Mouse (Mus musculus) CH12.LX (cell line): ENCODE measurements around the gene Rtn4rl1. TPM values are rescaled to one million over a fixed set of nuclear protein-coding genes. Genes with fewer than 3 reads are reported as not detected.

Source experiments
- DNase-seq: peaks from one replicate; pipeline ENCODE4 v3.0.0-alpha.2; 2013; ENCODE audit errors: extremely low read depth
- H3K27ac ChIP-seq: 2 replicates; pipeline ENCODE4 v1.5.1; 2012; ENCODE audit warnings: low read depth, mild to moderate bottlenecking, control low read depth, moderate library complexity; ENCODE audit not compliant: insufficient read depth
- H3K27me3 ChIP-seq: replicated peaks from 2 replicates; pipeline ENCODE3; 2012; ENCODE audit warnings: inconsistent platforms
- H3K36me3 ChIP-seq, 2 experiments: replicated peaks in 1 of 2; 2 replicates each; pipeline versions ENCODE3 to v1.6.1; 2012; ENCODE audit warnings: inconsistent platforms in 1 of 2, low read length in 1 of 2, mild to moderate bottlenecking in 1 of 2, mixed read lengths in 1 of 2, moderate library complexity in 1 of 2; ENCODE audit not compliant: control insufficient read depth in 1 of 2, insufficient read depth in 1 of 2
- H3K4me1 ChIP-seq, 2 experiments: 2 replicates each; pipeline ENCODE4 v1.6.1; 2012; ENCODE audit warnings: inconsistent platforms in 1 of 2, moderate library complexity in 1 of 2; ENCODE audit not compliant: insufficient read depth in 2 of 2, control insufficient read depth in 1 of 2
- H3K4me2 ChIP-seq: 2 replicates; pipeline ENCODE4 v1.6.1; 2012; ENCODE audit warnings: low read depth, mild to moderate bottlenecking, control low read depth; ENCODE audit not compliant: poor library complexity, insufficient read depth, severe bottlenecking
- H3K4me3 ChIP-seq, 3 experiments: fragments of 150-350 bp in 1 of 3; sonication (generic) in 1 of 3; replicated peaks in 1 of 3; 2 replicates each; pipeline versions ENCODE3 to v1.5.1; 2011 to 2012; ENCODE audit warnings: low read depth in 2 of 3, low read length in 2 of 3, mild to moderate bottlenecking in 2 of 3, moderate library complexity in 2 of 3, control low read depth in 1 of 3, improper control_type of control experiment in 1 of 3, inconsistent platforms in 1 of 3, mixed read lengths in 1 of 3; ENCODE audit not compliant: poor library complexity in 1 of 3
- H3K79me2 ChIP-seq: replicated peaks from 2 replicates; pipeline ENCODE4 v1.6.1; 2012; ENCODE audit warnings: mild to moderate bottlenecking, moderate library complexity; ENCODE audit not compliant: control insufficient read depth, poor library complexity, insufficient read depth, severe bottlenecking; ENCODE audit errors: extremely low read depth
- H3K9ac ChIP-seq: 2 replicates; pipeline ENCODE4 v1.6.1; 2012; ENCODE audit warnings: low read depth, mild to moderate bottlenecking, control low read depth, moderate library complexity; ENCODE audit not compliant: insufficient read depth
- H3K9me3 ChIP-seq: replicated peaks from 2 replicates; pipeline ENCODE3; 2012; ENCODE audit warnings: low read length, inconsistent platforms, mixed read lengths
- BHLHE40 ChIP-seq: IDR thresholded peaks from 2 replicates; pipeline ENCODE4 v1.6.1; 2011; ENCODE audit warnings: mild to moderate bottlenecking, low read depth, low read length, improper control_type of control experiment
- CHD1 ChIP-seq: IDR thresholded peaks from 2 replicates; pipeline ENCODE4 v1.6.1; 2012; ENCODE audit warnings: low read depth, low read length, improper control_type of control experiment, inconsistent platforms
- CHD2 ChIP-seq: IDR thresholded peaks from 2 replicates; pipeline ENCODE4 v1.6.1; 2011; ENCODE audit warnings: low read length, improper control_type of control experiment
- CTCF ChIP-seq, 2 experiments: IDR thresholded peaks in 1 of 2; conservative IDR thresholded peaks in 1 of 2; 2 replicates each; pipeline ENCODE4 v1.5.1; 2011 to 2012; ENCODE audit warnings: low read depth in 2 of 2, low read length in 2 of 2, improper control_type of control experiment in 1 of 2, inconsistent platforms in 1 of 2, mild to moderate bottlenecking in 1 of 2, moderate library complexity in 1 of 2
- E2F4 ChIP-seq: IDR thresholded peaks from 2 replicates; pipeline ENCODE4 v1.6.1; 2011; ENCODE audit warnings: low read depth, low read length, improper control_type of control experiment; ENCODE audit not compliant: insufficient replicate concordance
- ELF1 ChIP-seq: IDR thresholded peaks from 2 replicates; pipeline ENCODE4 v1.6.1; 2014; ENCODE audit warnings: low read depth, mild to moderate bottlenecking, inconsistent platforms, low read length, improper control_type of control experiment
- EP300 ChIP-seq: IDR thresholded peaks from 2 replicates; pipeline ENCODE4 v1.6.1; 2011; ENCODE audit warnings: low read length, improper control_type of control experiment
- ETS1 ChIP-seq: conservative IDR thresholded peaks from 2 replicates; pipeline ENCODE4 v1.6.1; 2012; ENCODE audit warnings: low read depth, mild to moderate bottlenecking, inconsistent platforms, low read length, improper control_type of control experiment, moderate library complexity
- GABPA ChIP-seq: IDR thresholded peaks from 2 replicates; pipeline ENCODE4 v1.6.1; 2012; ENCODE audit warnings: low read depth, low read length, improper control_type of control experiment, inconsistent platforms; ENCODE audit not compliant: insufficient replicate concordance
- HCFC1 ChIP-seq: IDR thresholded peaks from 2 replicates; pipeline ENCODE4 v1.6.1; 2012; ENCODE audit warnings: low read depth, mild to moderate bottlenecking, inconsistent platforms, low read length, improper control_type of control experiment
- IRF4 ChIP-seq: IDR thresholded peaks from 2 replicates; pipeline ENCODE4 v1.6.1; 2014; ENCODE audit warnings: low read depth, mild to moderate bottlenecking, inconsistent platforms, low read length, improper control_type of control experiment
- KAT2A ChIP-seq: IDR thresholded peaks from 2 replicates; pipeline ENCODE4 v1.6.1; 2012; ENCODE audit warnings: low read length, improper control_type of control experiment, inconsistent platforms; ENCODE audit not compliant: insufficient replicate concordance
- MAFK ChIP-seq: IDR thresholded peaks from 2 replicates; pipeline ENCODE4 v1.6.1; 2011; ENCODE audit warnings: low read length, improper control_type of control experiment; ENCODE audit not compliant: insufficient replicate concordance
- MAZ ChIP-seq: IDR thresholded peaks from 2 replicates; pipeline ENCODE4 v1.6.1; 2012; ENCODE audit warnings: low read depth, mild to moderate bottlenecking, inconsistent platforms, low read length, improper control_type of control experiment, moderate library complexity
- MXI1 ChIP-seq: IDR thresholded peaks from 2 replicates; pipeline ENCODE4 v1.6.1; 2011; ENCODE audit warnings: mild to moderate bottlenecking, low read depth, low read length, improper control_type of control experiment
- MYC ChIP-seq: IDR thresholded peaks from 2 replicates; pipeline ENCODE4 v1.6.1; 2011; ENCODE audit warnings: low read depth, mild to moderate bottlenecking, improper control_type of control experiment, low read length
- PAX5 ChIP-seq: IDR thresholded peaks from 2 replicates; pipeline ENCODE4 v1.6.1; 2012; ENCODE audit warnings: low read length, inconsistent platforms, mixed read lengths
- POLR2A ChIP-seq: IDR thresholded peaks from 2 replicates; pipeline ENCODE4 v1.6.1; 2011; ENCODE audit warnings: low read depth, mild to moderate bottlenecking, improper control_type of control experiment, low read length
- RAD21 ChIP-seq: IDR thresholded peaks from 2 replicates; pipeline ENCODE4 v1.6.1; 2011; ENCODE audit warnings: low read depth, mild to moderate bottlenecking, low read length, improper control_type of control experiment, moderate library complexity
- RCOR1 ChIP-seq: conservative IDR thresholded peaks from 2 replicates; pipeline ENCODE4 v1.6.1; 2012; ENCODE audit warnings: low read depth, mild to moderate bottlenecking, inconsistent platforms, low read length, improper control_type of control experiment
- SIN3A ChIP-seq: IDR thresholded peaks from 2 replicates; pipeline ENCODE4 v1.6.1; 2012; ENCODE audit warnings: low read length, improper control_type of control experiment, inconsistent platforms
- SMC3 ChIP-seq: IDR thresholded peaks from 2 replicates; pipeline ENCODE4 v1.6.1; 2011; ENCODE audit warnings: low read depth, low read length, improper control_type of control experiment
- TCF12 ChIP-seq: IDR thresholded peaks from 2 replicates; pipeline ENCODE4 v1.6.1; 2014; ENCODE audit warnings: low read depth, mild to moderate bottlenecking, inconsistent platforms, low read length, improper control_type of control experiment
- UBTF ChIP-seq: IDR thresholded peaks from 2 replicates; pipeline ENCODE4 v1.6.1; 2012; ENCODE audit warnings: low read depth, mild to moderate bottlenecking, inconsistent platforms, low read length, improper control_type of control experiment, moderate library complexity
- USF1 ChIP-seq: IDR thresholded peaks from 2 replicates; pipeline ENCODE4 v1.6.1; 2014; ENCODE audit warnings: low read depth, mild to moderate bottlenecking, inconsistent platforms, low read length, improper control_type of control experiment
- USF2 ChIP-seq: conservative IDR thresholded peaks from 2 replicates; pipeline ENCODE4 v1.6.1; 2011; ENCODE audit warnings: low read depth, low read length, improper control_type of control experiment
- ZC3H11A ChIP-seq: IDR thresholded peaks from 2 replicates; pipeline ENCODE4 v1.6.1; 2012; ENCODE audit warnings: low read depth, mild to moderate bottlenecking, inconsistent platforms, low read length, improper control_type of control experiment
- dilution Hi-C: fragments of 300-500 bp; cut with MboI; formaldehyde crosslinking; loops from 2 replicates; pipeline ENCODE4 v1.14.3; 2020; ENCODE audit warnings: low sequenced_read_pairs; ENCODE audit not compliant: extremely low pct_unique_long_range_greater_than_20kb, extremely low pct_ligation_motif_present
- in situ Hi-C: fragments of 300-500 bp; cut with MboI; formaldehyde crosslinking; loops from 3 replicates; pipeline ENCODE4 v1.14.3; 2019; ENCODE audit warnings: low sequenced_read_pairs, low pct_ligation_motif_present, low pct_unique_long_range_greater_than_20kb, mixed read lengths
- polyA plus RNA-seq: library from polyadenylated mRNA; unstranded; fragments of >175 nt; gene quantifications from 2 replicates; pipeline ENCODE4 v1.2.1, GENCODE M21; 2012; ENCODE audit warnings: low read depth; ENCODE audit not compliant: insufficient read length
- total RNA-seq, 2 experiments: library from RNA; depleted of rRNA; stranded (reverse); fragments of 300-350 nt in 1 of 2; fragments of >200 nt in 1 of 2; gene quantifications; 2 replicates each; pipeline ENCODE4 v1.2.3; 2012 to 2014

The Rtn4rl1 gene
- total and polyA plus RNA-seq, 3 experiments: 0.04 to 0.09 TPM; not detected in 1

GRCm38 (mm10) chr11:75152603-75153557, 40.7 kb upstream of the Rtn4rl1 start:
- peaks cover 6 to 50% of the 10 kb centered on the region in 2 experiments for H3K36me3 ChIP-seq
- no peaks in the 10 kb centered on the region for H3K27me3 ChIP-seq
- peak overlapping the region; percentile 48 for H3K27ac ChIP-seq
- TF ChIP-seq CTCF (conservative IDR thresholded peaks at IDR 0.05 in 1 of 2, IDR thresholded peaks at IDR 0.05 in 1 of 2; ENCODE audit: low read depth in 2 of 2, low read length in 2 of 2): no peak
- TF ChIP-seq EP300: peak; percentile 47; the same call in 1 of the 2 replicates
- TF ChIP-seq ETS1: peak; percentile 54; the same call in 1 of the 2 replicates
- TF ChIP-seq HCFC1: peak; percentile 38; the same call in 1 of the 2 replicates
- no peak for TF ChIP-seq MYC
- TF ChIP-seq RCOR1: no peak
- 0 out of 2 replicates have a peak, but pooled peaks have one; percentile 42 for TF ChIP-seq TCF12
- TF ChIP-seq GABPA: no peak
- no peak for TF ChIP-seq MXI1
- no peak for TF ChIP-seq RAD21
- TF ChIP-seq ELF1: peak; percentile 62
- no peak overlapping the region for H3K9ac ChIP-seq
- H3K79me2 ChIP-seq: no peaks in the 10 kb centered on the region
- in situ Hi-C loops (loop anchor here (25.0 kb wide), 1 partner anchor 516 kb away; the partner anchor contains the start of gene Cluh), dilution Hi-C loops (no loop called here)
- DNase-seq: peak; percentile 75
- peaks cover 17 to 64% of the 10 kb centered on the region in 2 experiments for H3K4me1 ChIP-seq
- H3K4me2 ChIP-seq: 0 out of 2 replicates have a peak overlapping the region, but pooled peaks have one; percentile 0
- peak overlapping the region; percentile 16 to 45 (median 26) for H3K4me3 ChIP-seq
- H3K9me3 ChIP-seq: no peaks in the 10 kb centered on the region

- no peaks in the 10 kb centered on the region for H3K79me2 ChIP-seq
- H3K9me3 ChIP-seq: no peaks in the 10 kb centered on the region
- H3K27me3 ChIP-seq: no peaks in the 10 kb centered on the region
- in situ Hi-C loops: loop anchor here (25.0 kb wide), 1 partner anchor 517 kb away; the partner anchor contains the start of gene Cluh
- H3K9ac ChIP-seq: 0 out of 2 replicates have a peak overlapping the region, but pooled peaks have one; percentile 11
- dilution Hi-C loops: no loop called here
- peaks cover 17 to 58% of the 10 kb centered on the region in 2 experiments for H3K4me1 ChIP-seq
- H3K4me2 ChIP-seq: peak overlapping the region; percentile 11; the same call in 1 of the 2 replicates
- H3K27ac ChIP-seq: peak overlapping the region; percentile 48
- peak; percentile 96 for DNase-seq
- H3K36me3 ChIP-seq: peaks cover 4 to 52% of the 10 kb centered on the region in 2 experiments
- H3K4me3 ChIP-seq: no peak overlapping the region
- TF ChIP-seq POLR2A (0 out of 2 replicates have a peak, but pooled peaks have one; percentile 28), MAZ (peak; percentile 81), TCF12 (peak; percentile 97), SMC3 (peak; percentile 78), CHD2 (peak; percentile 80), MAFK (peak; percentile 83), SIN3A (peak; percentile 91), ELF1 (peak; percentile 74), RCOR1 (peak; percentile 83), BHLHE40 (peak; percentile 97), USF1 (no peak), EP300 (peak; percentile 94), KAT2A (0 out of 2 replicates have a peak, but pooled peaks have one; percentile 22), USF2 (no peak), IRF4 (peak; percentile 99), ZC3H11A (no peak; the same call in 1 of the 2 replicates), PAX5 (no peak), UBTF (no peak; the same call in 1 of the 2 replicates), E2F4 (no peak), HCFC1 (peak; percentile 55), CTCF (conservative IDR thresholded peaks at IDR 0.05 in 1 of 2, IDR thresholded peaks at IDR 0.05 in 1 of 2; ENCODE audit: low read depth in 2 of 2, low read length in 2 of 2) (peak; percentile 26 to 86; a peak in 3 of 4 replicates), CHD1 (peak; percentile 87)
Observed at GRCm38 (mm10) chr11:75154053-75154585, 39.5 kb upstream of the Rtn4rl1 start.
